Mouse (Mus musculus) heart, adult 11 months (tissue): ENCODE measurements around the gene Aldh3a1.
A peak's percentile ranks its signal among the peaks of the same experiment; 100 is the strongest.

Source experiments
- DNase-seq: peaks from one replicate; pipeline ENCODE4 v3.0.0; 2022

Aldh3a1 gene

GRCm38 (mm10) chr11:61197935-61198334 lies 9.4 kb upstream of the Aldh3a1 start:
- peak; percentile 11 for DNase-seq

GRCm38 (mm10) chr11:61199620-61200362 lies 7.5 kb upstream of the Aldh3a1 start:
- DNase-seq, result peak; percentile 48

- peak; percentile 86 for DNase-seq
Observed at GRCm38 (mm10) chr11:61202186-61202585, 5.2 kb upstream of the Aldh3a1 start.

- peak; percentile 54 for DNase-seq
Observed at GRCm38 (mm10) chr11:61202810-61203209, 4.5 kb upstream of the Aldh3a1 start.

GRCm38 (mm10) chr11:61205167-61205950 lies 2.0 kb upstream of the Aldh3a1 start:
- DNase-seq, result peak; percentile 92

- no peak for DNase-seq
Observed at GRCm38 (mm10) chr11:61206136-61206535, 1.2 kb upstream of the Aldh3a1 start.

GRCm38 (mm10) chr11:61208316-61208715 lies 979 bp downstream of the Aldh3a1 start:
- peak; percentile 96 for DNase-seq

GRCm38 (mm10) chr11:61212102-61212501 lies 4.8 kb downstream of the Aldh3a1 start:
- DNase-seq, result no peak

GRCm38 (mm10) chr11:61215936-61216335 lies 8.6 kb downstream of the Aldh3a1 start:
- no peak for DNase-seq

- DNase-seq, result peak; percentile 95
Observed at GRCm38 (mm10) chr11:61220156-61220881, 13.0 kb downstream of the Aldh3a1 start.

GRCm38 (mm10) chr11:61222007-61222406 lies 14.7 kb downstream of the Aldh3a1 start:
- DNase-seq, result no peak

- DNase-seq, result peak; percentile 95
Observed at GRCm38 (mm10) chr11:61222971-61223745, 15.8 kb downstream of the Aldh3a1 start.

- DNase-seq, result peak; percentile 93
Observed at GRCm38 (mm10) chr11:61224234-61224744, 17.0 kb downstream of the Aldh3a1 start.

GRCm38 (mm10) chr11:61224907-61225306 lies 17.6 kb downstream of the Aldh3a1 start:
- DNase-seq, result no peak

GRCm38 (mm10) chr11:61225511-61225910 lies 18.2 kb downstream of the Aldh3a1 start:
- DNase-seq, result no peak

GRCm38 (mm10) chr11:61225941-61226412 lies 18.6 kb downstream of the Aldh3a1 start:
- peak; percentile 98 for DNase-seq

GRCm38 (mm10) chr11:61227816-61228215 lies 20.5 kb downstream of the Aldh3a1 start:
- DNase-seq, result no peak

GRCm38 (mm10) chr11:61228406-61228805 lies 21.1 kb downstream of the Aldh3a1 start:
- DNase-seq, result no peak

GRCm38 (mm10) chr11:61231329-61231728 lies 24.0 kb downstream of the Aldh3a1 start:
- DNase-seq, result peak; percentile 97

GRCm38 (mm10) chr11:61234174-61234573 lies 26.8 kb downstream of the Aldh3a1 start:
- no peak for DNase-seq

- no peak for DNase-seq
Observed at GRCm38 (mm10) chr11:61236015-61236414, 28.7 kb downstream of the Aldh3a1 start.

- DNase-seq, result no peak
Observed at GRCm38 (mm10) chr11:61244406-61244805, 37.1 kb downstream of the Aldh3a1 start.
